Mouse (Mus musculus): Measurements from ENCODE around the gene Gng5. TPM values are rescaled to one million over a fixed set of nuclear protein-coding genes. Genes with fewer than 3 reads are reported as not detected.

The Gng5 gene
- polyA plus RNA-seq (2017; shearing (Covaris generic)) = 100 to 1,000 TPM; 359 to 368 (median 360) TPM

GRCm38 (mm10) chr3:146499431-146500002 is at the start of gene Gng5, which contains the start of gene Spata1:
Gene Gng5, plus strand, starts transcription at chr3:146499807.
Gene Spata1, minus strand, starts transcription at chr3:146499753.
- peak; percentile 66 for ATAC-seq

- peak; percentile 100 for ATAC-seq
Observed at GRCm38 (mm10) chr3:146450371-146450841, 49.2 kb upstream of the Gng5 start.

- ATAC-seq = no peak
Observed at GRCm38 (mm10) chr3:146451375-146451774, 48.2 kb upstream of the Gng5 start.

- ATAC-seq = no peak
Observed at GRCm38 (mm10) chr3:146462939-146463338, 36.7 kb upstream of the Gng5 start.

GRCm38 (mm10) chr3:146469226-146469625 is 30.4 kb upstream of the Gng5 start:
- no peak for ATAC-seq

GRCm38 (mm10) chr3:146472657-146473056 is 26.9 kb upstream of the Gng5 start:
- no peak for ATAC-seq

GRCm38 (mm10) chr3:146473741-146474140 is 25.9 kb upstream of the Gng5 start:
- ATAC-seq = no peak

- no peak for ATAC-seq
Observed at GRCm38 (mm10) chr3:146474428-146474827, 25.2 kb upstream of the Gng5 start.

- no peak for ATAC-seq
Observed at GRCm38 (mm10) chr3:146482044-146482443, 17.6 kb upstream of the Gng5 start.

- no peak for ATAC-seq
Observed at GRCm38 (mm10) chr3:146486464-146486863, 13.1 kb upstream of the Gng5 start.

GRCm38 (mm10) chr3:146494941-146495340 is 4.7 kb upstream of the Gng5 start:
- no peak for ATAC-seq

- peak; percentile 22 for ATAC-seq
Observed at GRCm38 (mm10) chr3:146498989-146499388, 618 bp upstream of the Gng5 start.

GRCm38 (mm10) chr3:146500003-146500809 is 599 bp downstream of the Gng5 start:
- peak; percentile 53 for ATAC-seq

- peak; percentile 16 for ATAC-seq
Observed at GRCm38 (mm10) chr3:146500810-146501201, 1.2 kb downstream of the Gng5 start.

- no peak for ATAC-seq
Observed at GRCm38 (mm10) chr3:146501601-146502123, 2.1 kb downstream of the Gng5 start.

- no peak for ATAC-seq
Observed at GRCm38 (mm10) chr3:146506711-146507110, 7.1 kb downstream of the Gng5 start.

GRCm38 (mm10) chr3:146520226-146520797 is 20.7 kb downstream of the Gng5 start:
- ATAC-seq = peak; percentile 13

GRCm38 (mm10) chr3:146520798-146521651 is 21.4 kb downstream of the Gng5 start, which contains the start of gene Rpf1:
Gene Rpf1, minus strand, starts transcription at chr3:146521429.
- ATAC-seq = peak; percentile 97

- ATAC-seq = peak; percentile 2
Observed at GRCm38 (mm10) chr3:146521652-146522020, 22.0 kb downstream of the Gng5 start.

- no peak for ATAC-seq
Observed at GRCm38 (mm10) chr3:146528335-146528734, 28.7 kb downstream of the Gng5 start.

GRCm38 (mm10) chr3:146534986-146535385 is 35.4 kb downstream of the Gng5 start:
- ATAC-seq = no peak
